Mouse (Mus musculus) kidney, embryonic 16.5 days (tissue): ENCODE measurements around the gene Zfp784. TPM values are rescaled to one million over a fixed set of nuclear protein-coding genes. Genes with fewer than 3 reads are reported as not detected.
A peak's percentile ranks its signal among the peaks of the same experiment; 100 is the strongest.

ENCODE experiments used
- ATAC-seq: fragments of 200-750 bp; cut with Nextera tagmentation; 2 replicates; pipeline ENCODE4 v1.8.0; 2017; ENCODE audit warnings: moderate TSS enrichment; ENCODE audit not compliant: low FRiP score, low TSS enrichment
- H3K27ac ChIP-seq: fragments of 300-500 bp; sonication (generic); 2 replicates; pipeline ENCODE4 v1.5.1; 2014; ENCODE audit warnings: low read length
- H3K27me3 ChIP-seq: fragments of 300-500 bp; sonication (generic); 2 replicates; pipeline ENCODE4 v1.6.1; 2014; ENCODE audit warnings: low read length, control low read depth, mixed read lengths; ENCODE audit not compliant: insufficient read depth
- H3K36me3 ChIP-seq: fragments of 300-500 bp; sonication (generic); 2 replicates; pipeline ENCODE4 v1.6.1; 2014; ENCODE audit warnings: low read length, control low read depth, mixed read lengths; ENCODE audit not compliant: insufficient read depth
- H3K4me1 ChIP-seq: fragments of 300-500 bp; sonication (generic); 2 replicates; pipeline ENCODE4 v1.6.1; 2014; ENCODE audit warnings: low read length, control low read depth, mixed read lengths; ENCODE audit not compliant: insufficient read depth
- H3K4me2 ChIP-seq: fragments of 300-500 bp; sonication (generic); replicated peaks from 2 replicates; pipeline ENCODE4 v1.6.1; 2014; ENCODE audit warnings: low read depth, low read length
- H3K4me3 ChIP-seq: fragments of 300-500 bp; sonication (generic); 2 replicates; pipeline ENCODE4 v1.5.1; 2014; ENCODE audit warnings: mild to moderate bottlenecking, low read length
- H3K9ac ChIP-seq: fragments of 300-500 bp; sonication (generic); replicated peaks from 2 replicates; pipeline ENCODE4 v1.6.1; 2014; ENCODE audit warnings: low read length
- H3K9me3 ChIP-seq: fragments of 300-500 bp; sonication (generic); 2 replicates; pipeline ENCODE4 v1.6.1; 2016; ENCODE audit warnings: low read length, control low read depth
- WGBS: fragments of 180-500 bp; shearing (Covaris S2); extraction: QIAGEN DNeasy Blood & Tissue Kit; methylation state at CpG from one replicate; pipeline ENCODE4 v1.1.7; 2014; 5-methylcytosine and 5-hydroxymethylcytosine counted together
- polyA plus RNA-seq: library from polyadenylated mRNA; unstranded; fragments of >200 nt; fragmentation: Nextera tagmentation; extraction: Ambion mirVana; gene quantifications from 2 replicates; pipeline ENCODE4 v1.2.1, GENCODE M21; 2015

Gene Zfp784
- polyA plus RNA-seq, 1 experiment from 2014 or later = 8.2 TPM

GRCm38 (mm10) chr7:4996003-4996895 is 42.0 kb downstream of the Zfp784 start, which contains the start of gene Zfp579:
TSS of gene Zfp579 (minus strand) at chr7:4996158.
- Histone ChIP-seq H3K9ac (peak within 1 kb of the TSS; percentile 90), H3K9me3 (peaks cover 18% of the 10 kb centered on the region), H3K27me3 (no peaks in the 10 kb centered on the region), H3K4me3 (peak within 1 kb of the TSS; percentile 85), H3K4me2 (peak within 1 kb of the TSS; percentile 86), H3K36me3 (peaks cover 27% of the 10 kb centered on the region), H3K4me1 (peaks cover 18% of the 10 kb centered on the region), H3K27ac (peak within 1 kb of the TSS; percentile 72)
- WGBS = 7% methylated on average over 16 of the region's 26 CpGs
- ATAC-seq = peak; percentile 84

DNA sequence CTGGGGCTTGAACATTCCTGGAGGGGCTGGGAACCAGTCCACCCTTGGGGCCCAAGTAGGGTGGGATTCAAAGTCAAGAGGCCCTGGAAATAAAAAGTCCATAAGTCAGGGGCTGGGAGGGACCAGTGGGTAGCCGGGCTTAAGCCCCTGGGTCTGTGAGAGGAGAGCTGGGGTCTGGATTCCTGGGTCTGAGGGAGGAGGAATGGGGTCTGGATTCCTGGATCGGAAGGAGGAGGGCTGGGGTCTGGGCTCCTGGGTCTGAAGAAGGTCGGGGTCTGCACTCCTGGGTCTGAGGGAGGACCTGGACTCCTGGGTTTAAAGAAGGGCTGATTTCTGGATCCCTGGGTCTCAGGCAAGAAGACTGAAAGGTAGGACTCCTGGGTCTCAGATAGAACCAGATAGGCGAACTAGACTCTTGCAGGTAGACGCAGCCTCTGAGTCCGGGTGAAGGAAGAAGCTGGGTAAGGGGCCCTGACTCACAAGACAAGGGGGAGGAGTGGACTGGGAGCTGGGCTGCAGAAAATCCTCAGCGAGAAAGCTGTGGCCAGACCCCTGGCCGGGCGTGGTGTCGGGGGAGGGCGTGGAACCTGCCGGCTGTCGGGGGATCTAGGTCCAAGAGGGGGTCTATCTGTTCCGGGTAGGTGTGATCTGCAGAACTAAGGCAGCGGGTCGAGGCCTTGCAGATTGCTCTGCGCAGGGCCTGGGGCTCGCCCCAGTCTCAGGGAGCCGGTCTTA is 42.8 kb downstream of the Zfp784 start:
- H3K9ac ChIP-seq = peak overlapping the region; percentile 90
- peak overlapping the region; percentile 85 for H3K4me3 ChIP-seq
- H3K9me3 ChIP-seq = peaks cover 20% of the 10 kb centered on the region
- 0 out of 2 replicates have a peak overlapping the region, but pooled peaks have one; percentile 46 for H3K27ac ChIP-seq
- peak overlapping the region; percentile 86 for H3K4me2 ChIP-seq
- H3K27me3 ChIP-seq = no peaks in the 10 kb centered on the region
- H3K36me3 ChIP-seq = peaks cover 29% of the 10 kb centered on the region
- peaks cover 18% of the 10 kb centered on the region for H3K4me1 ChIP-seq
- ATAC-seq = peak; percentile 33
- WGBS = 4% methylated on average over 19 of the region's 19 CpGs

- Histone ChIP-seq H3K4me1 (peaks cover 18% of the 10 kb centered on the region), H3K9me3 (peaks cover 20% of the 10 kb centered on the region), H3K36me3 (peaks cover 29% of the 10 kb centered on the region), H3K27me3 (no peaks in the 10 kb centered on the region), H3K4me3 (0 out of 2 replicates have a peak overlapping the region, but pooled peaks have one; percentile 9), H3K27ac (no peak overlapping the region), H3K4me2 (peak overlapping the region; percentile 86), H3K9ac (no peak overlapping the region)
- no peak for ATAC-seq
- WGBS = 51% methylated on average over 53 of the region's 59 CpGs
These were observed 44.1 kb downstream of the Zfp784 start for GRCm38 (mm10) chr7:4993999-4994788.

GRCm38 (mm10) chr7:4993347-4993998 is 44.8 kb downstream of the Zfp784 start:
- H3K4me1 ChIP-seq = peaks cover 18% of the 10 kb centered on the region
- H3K36me3 ChIP-seq = peaks cover 29% of the 10 kb centered on the region
- no peak overlapping the region for H3K27ac ChIP-seq
- H3K4me3 ChIP-seq = no peak overlapping the region
- H3K9me3 ChIP-seq = peaks cover 20% of the 10 kb centered on the region
- peak overlapping the region; percentile 86 for H3K4me2 ChIP-seq
- no peaks in the 10 kb centered on the region for H3K27me3 ChIP-seq
- H3K9ac ChIP-seq = no peak overlapping the region
- ATAC-seq = no peak
- 48% methylated on average over 48 of the region's 55 CpGs for WGBS

DNA sequence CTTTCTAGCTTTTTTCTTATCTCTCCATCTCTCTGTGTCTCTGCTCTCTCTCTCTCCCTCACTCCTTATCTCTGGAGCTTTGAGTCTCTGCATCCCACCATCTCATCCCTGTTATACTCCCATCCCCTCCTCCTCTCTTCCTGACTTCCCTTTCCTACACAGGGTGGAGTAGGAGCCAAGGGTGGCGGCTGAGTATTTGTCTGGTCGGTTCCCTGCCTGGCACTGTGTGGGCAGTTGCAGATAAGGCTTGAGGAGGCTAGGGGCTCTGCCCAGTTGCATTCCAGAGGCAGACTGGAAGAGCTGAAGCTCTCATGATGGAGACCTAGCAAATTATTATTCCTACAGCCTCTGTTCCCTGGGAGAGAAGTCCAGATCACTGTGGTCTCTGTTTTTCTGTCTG is 50.0 kb downstream of the Zfp784 start:
- H3K9ac ChIP-seq = no peak overlapping the region
- no peaks in the 10 kb centered on the region; the same call in 1 of the 2 replicates for H3K27me3 ChIP-seq
- no peaks in the 10 kb centered on the region for H3K4me1 ChIP-seq
- 56% methylated on average over 2 of the region's 2 CpGs for WGBS
- H3K4me2 ChIP-seq = no peak overlapping the region
- H3K9me3 ChIP-seq = peaks cover 15% of the 10 kb centered on the region
- H3K4me3 ChIP-seq = no peak overlapping the region
- no peak overlapping the region for H3K27ac ChIP-seq
- H3K36me3 ChIP-seq = peaks cover 21% of the 10 kb centered on the region
- ATAC-seq = no peak

Other genes with a start within 250 kb of the Zfp784 start
- gene Tmem238, start 248.8 kb downstream of the Zfp784 start, polyA plus RNA-seq = 12.5 and 14.3 TPM in 2 replicates
- 315 and 357 TPM in 2 replicates for gene Rpl28, start 245.6 kb downstream of the Zfp784 start, polyA plus RNA-seq
- 355 and 360 TPM in 2 replicates for gene Ube2s, start 225.9 kb downstream of the Zfp784 start, polyA plus RNA-seq
- 0.84 and 1.1 TPM in 2 replicates for gene Shisa7, start 193.8 kb downstream of the Zfp784 start, polyA plus RNA-seq
- 9.2 and 9.7 TPM in 2 replicates for gene Isoc2b, start 168.2 kb downstream of the Zfp784 start, polyA plus RNA-seq
- 1.2 and 1.4 TPM in 2 replicates for gene Isoc2a, start 161.3 kb downstream of the Zfp784 start, polyA plus RNA-seq
- not detected in 2 replicates for gene Gm36210, start 131.9 kb downstream of the Zfp784 start, polyA plus RNA-seq
- gene Zfp628, start 123.2 kb downstream of the Zfp784 start, polyA plus RNA-seq = 3.6 and 4.2 TPM in 2 replicates
- gene Nat14, start 116.4 kb downstream of the Zfp784 start, polyA plus RNA-seq = 5.8 and 6.2 TPM in 2 replicates
- 2.3 and 2.8 TPM in 2 replicates for gene Ssc5d, start 112.7 kb downstream of the Zfp784 start, polyA plus RNA-seq
- gene Sbk2, start 74.0 kb downstream of the Zfp784 start, polyA plus RNA-seq = 0.26 and 0.41 TPM in 2 replicates
- gene Sbk3, start 67.3 kb downstream of the Zfp784 start, polyA plus RNA-seq = not detected in 2 replicates
- 31.3 and 40.5 TPM in 2 replicates for gene Zfp579, start 42.3 kb downstream of the Zfp784 start, polyA plus RNA-seq
- gene Zfp524, start 24.0 kb downstream of the Zfp784 start, polyA plus RNA-seq = 14.4 and 15.2 TPM in 2 replicates
- 41.9 and 44.2 TPM in 2 replicates for gene Fiz1, start 23.7 kb downstream of the Zfp784 start, polyA plus RNA-seq
- gene Gm44973, start 22.9 kb downstream of the Zfp784 start, polyA plus RNA-seq = 1.7 and 1.9 TPM in 2 replicates
- 6.6 and 7.6 TPM in 2 replicates for gene Zfp865, start 18.1 kb downstream of the Zfp784 start, polyA plus RNA-seq
- gene Ccdc106, start 17.9 kb downstream of the Zfp784 start, polyA plus RNA-seq = 27.1 and 30.3 TPM in 2 replicates
- 1.3 TPM in 1 of 2 replicates, not detected in the other for gene 4632433K11Rik, start 4.3 kb downstream of the Zfp784 start, polyA plus RNA-seq
- 35.0 and 44.0 TPM in 2 replicates for gene Zfp580, start 13.1 kb upstream of the Zfp784 start, polyA plus RNA-seq
- 136 and 139 TPM in 2 replicates for gene U2af2, start 23.7 kb upstream of the Zfp784 start, polyA plus RNA-seq
- gene Epn1, start 41.8 kb upstream of the Zfp784 start, polyA plus RNA-seq = 64.9 and 66.6 TPM in 2 replicates
- gene Rfpl4, start 78.5 kb upstream of the Zfp784 start, polyA plus RNA-seq = not detected in 2 replicates
- gene Rasl2-9, start 87.5 kb upstream of the Zfp784 start, polyA plus RNA-seq = 0.23 and 0.69 TPM in 2 replicates
- gene Vmn1r55, start 111.2 kb upstream of the Zfp784 start, polyA plus RNA-seq = not detected in 2 replicates
- gene Vmn1r56, start 158.3 kb upstream of the Zfp784 start, polyA plus RNA-seq = not detected in 2 replicates
- not detected in 2 replicates for gene Vmn1r57, start 180.0 kb upstream of the Zfp784 start, polyA plus RNA-seq